Mouse (Mus musculus): ENCODE measurements at regions not wholly inside any gene's neighbourhood (a gene's known extent, or its start where the extent isn't known, plus 50 kb on each side); places are given as distances from the start of the nearest gene placed in this dataset.

- H3K9ac ChIP-seq (ENCODE audit: low read depth, low read length): no peak overlapping the region
- no peak overlapping the region for H3K4me2 ChIP-seq (replicated peaks; ENCODE audit: low read depth)
- WGBS: 55% methylated on average over 13 of the region's 13 CpGs
- H3K4me3 ChIP-seq (ENCODE audit: low read depth, low read length): no peak overlapping the region
- TF ChIP-seq CTCF (IDR thresholded peaks at IDR 0.05; ENCODE audit: low read depth): no peak
- H3K27ac ChIP-seq (ENCODE audit: low read depth, low read length): no peak overlapping the region
- H3K9me3 ChIP-seq (ENCODE audit: control insufficient read depth): no peaks in the 10 kb centered on the region
- H3K36me3 ChIP-seq (ENCODE audit: control insufficient read depth, insufficient read depth): no peaks in the 10 kb centered on the region
- H3K4me1 ChIP-seq (replicated peaks; ENCODE audit: control insufficient read depth, insufficient read depth, low read length): no peaks in the 10 kb centered on the region
- no peak for ATAC-seq
- H3K27me3 ChIP-seq (replicated peaks; ENCODE audit: control insufficient read depth, insufficient read depth, low read length): no peaks in the 10 kb centered on the region
These were observed 247.1 kb downstream of the Matn1 start for GRCm38 (mm10) chr4:131191106-131191880.

DNA sequence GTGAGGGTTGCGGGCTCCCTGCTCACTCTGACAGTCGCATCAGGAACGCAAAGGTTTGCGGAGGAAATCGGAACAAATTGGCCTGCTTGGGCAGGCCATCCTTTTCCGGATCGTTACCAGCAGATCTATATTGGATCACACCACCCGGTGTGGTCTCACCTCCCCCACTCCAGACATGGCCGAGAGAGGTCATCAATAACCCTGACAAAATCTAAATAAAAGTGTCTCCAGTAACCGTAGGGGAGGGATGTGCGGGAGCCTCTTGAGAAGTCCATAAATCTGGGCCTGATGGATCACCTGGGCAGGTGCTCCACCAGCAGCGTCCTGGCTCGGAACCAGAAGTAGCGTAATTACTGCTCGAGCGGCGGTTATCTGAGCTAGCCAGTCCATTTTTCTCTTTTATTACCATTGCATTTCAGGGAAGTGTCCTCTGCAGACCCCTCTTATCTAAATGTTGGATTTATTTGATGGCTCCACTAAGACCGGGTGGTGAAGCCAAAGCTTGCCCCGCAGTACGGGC is 249.8 kb downstream of the Matn1 start:
- no peak for ATAC-seq
- no peak overlapping the region for H3K4me3 ChIP-seq (ENCODE audit: low read depth, low read length)
- no peak for TF ChIP-seq CTCF (IDR thresholded peaks at IDR 0.05; ENCODE audit: low read depth)
- no peaks in the 10 kb centered on the region for H3K27me3 ChIP-seq (replicated peaks; ENCODE audit: control insufficient read depth, insufficient read depth, low read length)
- no peak overlapping the region for H3K27ac ChIP-seq (ENCODE audit: low read depth, low read length)
- no peaks in the 10 kb centered on the region for H3K36me3 ChIP-seq (ENCODE audit: control insufficient read depth, insufficient read depth)
- 45% methylated on average over 20 of the region's 20 CpGs for WGBS
- no peaks in the 10 kb centered on the region for H3K9me3 ChIP-seq (ENCODE audit: control insufficient read depth)
- H3K9ac ChIP-seq (ENCODE audit: low read depth, low read length): no peak overlapping the region
- H3K4me2 ChIP-seq (replicated peaks; ENCODE audit: low read depth): no peak overlapping the region
- no peaks in the 10 kb centered on the region for H3K4me1 ChIP-seq (replicated peaks; ENCODE audit: control insufficient read depth, insufficient read depth, low read length)

GRCm38 (mm10) chr4:131196147-131196546 is 252.0 kb downstream of the Matn1 start:
- Histone ChIP-seq H3K4me1 (replicated peaks; ENCODE audit: control insufficient read depth, insufficient read depth, low read length) (no peaks in the 10 kb centered on the region), H3K36me3 (ENCODE audit: control insufficient read depth, insufficient read depth) (no peaks in the 10 kb centered on the region), H3K4me2 (replicated peaks; ENCODE audit: low read depth) (no peak overlapping the region), H3K27me3 (replicated peaks; ENCODE audit: control insufficient read depth, insufficient read depth, low read length) (no peaks in the 10 kb centered on the region), H3K27ac (ENCODE audit: low read depth, low read length) (no peak overlapping the region), H3K9ac (ENCODE audit: low read depth, low read length) (no peak overlapping the region), H3K9me3 (ENCODE audit: control insufficient read depth) (no peaks in the 10 kb centered on the region), H3K4me3 (ENCODE audit: low read depth, low read length) (no peak overlapping the region)
- TF ChIP-seq CTCF (IDR thresholded peaks at IDR 0.05; ENCODE audit: low read depth): no peak
- no peak for ATAC-seq
- 79% methylated on average over 4 of the region's 4 CpGs for WGBS

DNA sequence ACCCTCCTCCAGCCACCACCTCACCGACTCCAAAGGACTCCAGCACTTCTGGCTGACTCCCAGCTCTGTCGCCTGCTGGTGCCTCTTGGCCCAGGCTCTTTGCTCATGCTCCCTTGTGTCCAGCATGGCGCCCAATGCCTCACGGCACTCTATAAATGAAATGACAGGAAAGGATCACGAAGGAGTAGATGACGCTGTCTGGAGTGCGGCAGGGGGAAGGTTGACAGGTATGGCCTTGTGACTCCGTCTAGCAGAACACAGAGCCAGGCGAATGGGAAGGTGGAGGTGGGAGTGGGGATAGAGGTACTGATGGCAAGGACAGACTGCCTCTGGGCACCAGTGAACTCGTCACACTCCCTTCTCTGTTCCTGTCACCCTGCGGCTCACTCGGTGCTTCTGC is 259.5 kb downstream of the Matn1 start:
- no peaks in the 10 kb centered on the region for H3K36me3 ChIP-seq (ENCODE audit: control insufficient read depth, insufficient read depth)
- ATAC-seq: no peak
- TF ChIP-seq CTCF (IDR thresholded peaks at IDR 0.05; ENCODE audit: low read depth): no peak
- H3K4me3 ChIP-seq (ENCODE audit: low read depth, low read length): no peak overlapping the region
- no peak overlapping the region for H3K27ac ChIP-seq (ENCODE audit: low read depth, low read length)
- no peaks in the 10 kb centered on the region for H3K9me3 ChIP-seq (ENCODE audit: control insufficient read depth)
- no peaks in the 10 kb centered on the region for H3K27me3 ChIP-seq (replicated peaks; ENCODE audit: control insufficient read depth, insufficient read depth, low read length)
- H3K4me2 ChIP-seq (replicated peaks; ENCODE audit: low read depth): no peak overlapping the region
- H3K9ac ChIP-seq (ENCODE audit: low read depth, low read length): no peak overlapping the region
- 90% methylated on average over 12 of the region's 12 CpGs for WGBS
- no peaks in the 10 kb centered on the region for H3K4me1 ChIP-seq (replicated peaks; ENCODE audit: control insufficient read depth, insufficient read depth, low read length)

GRCm38 (mm10) chr4:131204722-131205121 is 260.5 kb downstream of the Matn1 start:
- no peak for TF ChIP-seq CTCF (IDR thresholded peaks at IDR 0.05; ENCODE audit: low read depth)
- ATAC-seq: no peak
- WGBS: 83% methylated on average over 3 of the region's 3 CpGs

GRCm38 (mm10) chr4:131205127-131205526 is 260.9 kb downstream of the Matn1 start:
- H3K27me3 ChIP-seq (replicated peaks; ENCODE audit: control insufficient read depth, insufficient read depth, low read length): no peaks in the 10 kb centered on the region
- no peak overlapping the region for H3K4me2 ChIP-seq (replicated peaks; ENCODE audit: low read depth)
- TF ChIP-seq CTCF (IDR thresholded peaks at IDR 0.05; ENCODE audit: low read depth): no peak
- no peak overlapping the region for H3K27ac ChIP-seq (ENCODE audit: low read depth, low read length)
- no peak overlapping the region for H3K9ac ChIP-seq (ENCODE audit: low read depth, low read length)
- H3K36me3 ChIP-seq (ENCODE audit: control insufficient read depth, insufficient read depth): no peaks in the 10 kb centered on the region
- H3K4me3 ChIP-seq (ENCODE audit: low read depth, low read length): no peak overlapping the region
- 81% methylated on average over 2 of the region's 2 CpGs for WGBS
- no peaks in the 10 kb centered on the region for H3K4me1 ChIP-seq (replicated peaks; ENCODE audit: control insufficient read depth, insufficient read depth, low read length)
- H3K9me3 ChIP-seq (ENCODE audit: control insufficient read depth): no peaks in the 10 kb centered on the region
- no peak for ATAC-seq

More at GRCm38 (mm10) chr4:131204722-131205121, 260.5 kb downstream of the Matn1 start:
- H3K27ac ChIP-seq (ENCODE audit: low read depth, low read length): no peak overlapping the region
- H3K9ac ChIP-seq (ENCODE audit: low read depth, low read length): no peak overlapping the region
- H3K9me3 ChIP-seq (ENCODE audit: control insufficient read depth): no peaks in the 10 kb centered on the region
- no peak overlapping the region for H3K4me2 ChIP-seq (replicated peaks; ENCODE audit: low read depth)
- H3K4me3 ChIP-seq (ENCODE audit: low read depth, low read length): no peak overlapping the region
- no peaks in the 10 kb centered on the region for H3K27me3 ChIP-seq (replicated peaks; ENCODE audit: control insufficient read depth, insufficient read depth, low read length)
- no peaks in the 10 kb centered on the region for H3K4me1 ChIP-seq (replicated peaks; ENCODE audit: control insufficient read depth, insufficient read depth, low read length)
- H3K36me3 ChIP-seq (ENCODE audit: control insufficient read depth, insufficient read depth): no peaks in the 10 kb centered on the region

Data from intestine, postnatal 0 days (tissue).